Mouse (Mus musculus): ENCODE data around the gene Etv2. TPM values are rescaled to one million over a fixed set of nuclear protein-coding genes. Genes with fewer than 3 reads are reported as not detected.
A peak's percentile ranks its signal among the peaks of the same experiment; 100 is the strongest.

The Etv2 gene
- polyA plus RNA-seq, 1 experiment from 2014 or later = 0.19 TPM

GRCm38 (mm10) chr7:30586455-30587020 is 49.1 kb downstream of the Etv2 start:
- H3K27me3 ChIP-seq (ENCODE audit: control insufficient read depth, insufficient read depth, low read length) = no peaks in the 10 kb centered on the region
- H3K9me3 ChIP-seq (ENCODE audit: control insufficient read depth, low read length) = no peaks in the 10 kb centered on the region
- WGBS = 91% methylated on average over 28 of the region's 28 CpGs
- peaks cover 3 to 15% of the 10 kb centered on the region in 2 experiments; a peak in 3 of 4 replicates for H3K4me1 ChIP-seq (ENCODE audit: control insufficient read depth in 2 of 2, insufficient read depth in 2 of 2, low read length in 2 of 2)
- peak overlapping the region; percentile 97 for H3K4me2 ChIP-seq (ENCODE audit: low read length)
- ATAC-seq (ENCODE audit: insufficient number of reproducible peaks, insufficient read depth, low FRiP score, low read depth) = no peak
- H3K9ac ChIP-seq (ENCODE audit: low read length) = no peak overlapping the region
- no peak overlapping the region for H3K27ac ChIP-seq (replicated peaks in 1 of 2; ENCODE audit: control insufficient read depth in 1 of 2, insufficient read depth in 1 of 2, low read depth in 2 of 2, low read length in 2 of 2)
- H3K4me3 ChIP-seq (ENCODE audit: control insufficient read depth in 1 of 2, insufficient read depth in 1 of 2, low read depth in 1 of 2, low read length in 2 of 2) = no peak overlapping the region
- peaks cover 53% of the 10 kb centered on the region for H3K36me3 ChIP-seq (ENCODE audit: control insufficient read depth, insufficient read depth, low read length)

- Histone ChIP-seq H3K9me3 (ENCODE audit: control insufficient read depth, low read length) (no peaks in the 10 kb centered on the region), H3K27ac (replicated peaks in 1 of 2; ENCODE audit: control insufficient read depth in 1 of 2, insufficient read depth in 1 of 2, low read depth in 2 of 2, low read length in 2 of 2) (no peak overlapping the region), H3K4me2 (ENCODE audit: low read length) (no peak overlapping the region), H3K4me1 (ENCODE audit: control insufficient read depth in 2 of 2, insufficient read depth in 2 of 2, low read length in 2 of 2) (peaks cover 3 to 15% of the 10 kb centered on the region in 2 experiments; a peak in 3 of 4 replicates), H3K4me3 (ENCODE audit: control insufficient read depth in 1 of 2, insufficient read depth in 1 of 2, low read depth in 1 of 2, low read length in 2 of 2) (no peak overlapping the region), H3K36me3 (ENCODE audit: control insufficient read depth, insufficient read depth, low read length) (peaks cover 66% of the 10 kb centered on the region), H3K9ac (ENCODE audit: low read length) (no peak overlapping the region), H3K27me3 (ENCODE audit: control insufficient read depth, insufficient read depth, low read length) (no peaks in the 10 kb centered on the region)
- ATAC-seq (ENCODE audit: insufficient number of reproducible peaks, insufficient read depth, low FRiP score, low read depth) = no peak
- 98% methylated on average over 7 of the region's 7 CpGs for WGBS
These were observed 50.5 kb downstream of the Etv2 start for GRCm38 (mm10) chr7:30585170-30585569.

- Histone ChIP-seq H3K4me1 (ENCODE audit: control insufficient read depth in 2 of 2, insufficient read depth in 2 of 2, low read length in 2 of 2) (peaks cover 3 to 10% of the 10 kb centered on the region in 2 experiments; a peak in 3 of 4 replicates), H3K27me3 (ENCODE audit: control insufficient read depth, insufficient read depth, low read length) (no peaks in the 10 kb centered on the region), H3K27ac (replicated peaks in 1 of 2; ENCODE audit: control insufficient read depth in 1 of 2, insufficient read depth in 1 of 2, low read depth in 2 of 2, low read length in 2 of 2) (no peak overlapping the region), H3K4me2 (ENCODE audit: low read length) (no peak overlapping the region), H3K9ac (ENCODE audit: low read length) (no peak overlapping the region), H3K4me3 (ENCODE audit: control insufficient read depth in 1 of 2, insufficient read depth in 1 of 2, low read depth in 1 of 2, low read length in 2 of 2) (no peak overlapping the region), H3K9me3 (ENCODE audit: control insufficient read depth, low read length) (no peaks in the 10 kb centered on the region), H3K36me3 (ENCODE audit: control insufficient read depth, insufficient read depth, low read length) (peaks cover 75% of the 10 kb centered on the region)
- no peak for ATAC-seq (ENCODE audit: insufficient number of reproducible peaks, insufficient read depth, low FRiP score, low read depth)
- 88% methylated on average over 10 of the region's 10 CpGs for WGBS
These were observed 51.3 kb downstream of the Etv2 start for GRCm38 (mm10) chr7:30584339-30584738.

Small RNA genes lying within 50 kb of the gene (microRNA-seq; reads per million reads assigned to microRNA genes)
- gene Mir3569 = not detected

Other genes starting within 250 kb of the Etv2 start
- gene Tyrobp, start 222.1 kb downstream of the Etv2 start, polyA plus RNA-seq (2014; fragmentation: Nextera tagmentation; extraction: Ambion mirVana) = 37.1 and 44.5 TPM in 2 replicates
- 0.54 and 0.89 TPM in 2 replicates for gene Hcst, start 216.0 kb downstream of the Etv2 start, polyA plus RNA-seq (2014; fragmentation: Nextera tagmentation; extraction: Ambion mirVana)
- gene Nfkbid, start 214.1 kb downstream of the Etv2 start, polyA plus RNA-seq (2014; fragmentation: Nextera tagmentation; extraction: Ambion mirVana) = 1.00 and 1.1 TPM in 2 replicates
- gene Aplp1, start 190.3 kb downstream of the Etv2 start, polyA plus RNA-seq (2014; fragmentation: Nextera tagmentation; extraction: Ambion mirVana) = 14.7 and 21.2 TPM in 2 replicates
- 0.05 and 0.26 TPM in 2 replicates for gene Kirrel2, start 178.2 kb downstream of the Etv2 start, polyA plus RNA-seq (2014; fragmentation: Nextera tagmentation; extraction: Ambion mirVana)
- gene Nphs1, start 177.5 kb downstream of the Etv2 start, polyA plus RNA-seq (2014; fragmentation: Nextera tagmentation; extraction: Ambion mirVana) = 0.08 and 0.14 TPM in 2 replicates
- gene Prodh2, start 142.2 kb downstream of the Etv2 start, polyA plus RNA-seq (2014; fragmentation: Nextera tagmentation; extraction: Ambion mirVana) = not detected in 2 replicates
- gene Arhgap33, start 100.8 kb downstream of the Etv2 start, polyA plus RNA-seq (2014; fragmentation: Nextera tagmentation; extraction: Ambion mirVana) = 7.2 and 9.0 TPM in 2 replicates
- 141 and 155 TPM in 2 replicates for gene Hspb6, start 83.7 kb downstream of the Etv2 start, polyA plus RNA-seq (2014; fragmentation: Nextera tagmentation; extraction: Ambion mirVana)
- 11.0 and 11.6 TPM in 2 replicates for gene Proser3, start 83.6 kb downstream of the Etv2 start, polyA plus RNA-seq (2014; fragmentation: Nextera tagmentation; extraction: Ambion mirVana)
- gene Lin37, start 76.0 kb downstream of the Etv2 start, polyA plus RNA-seq (2014; fragmentation: Nextera tagmentation; extraction: Ambion mirVana) = 27.4 and 31.3 TPM in 2 replicates
- gene U2af1l4, start 72.6 kb downstream of the Etv2 start, polyA plus RNA-seq (2014; fragmentation: Nextera tagmentation; extraction: Ambion mirVana) = 110 and 115 TPM in 2 replicates
- gene Gm49396, start 72.5 kb downstream of the Etv2 start, polyA plus RNA-seq (2014; fragmentation: Nextera tagmentation; extraction: Ambion mirVana) = 5.0 and 5.3 TPM in 2 replicates
- 101 and 107 TPM in 2 replicates for gene Psenen, start 72.2 kb downstream of the Etv2 start, polyA plus RNA-seq (2014; fragmentation: Nextera tagmentation; extraction: Ambion mirVana)
- gene Igflr1, start 70.4 kb downstream of the Etv2 start, polyA plus RNA-seq (2014; fragmentation: Nextera tagmentation; extraction: Ambion mirVana) = 2.4 and 2.7 TPM in 2 replicates
- 8.0 and 9.7 TPM in 2 replicates for gene Kmt2b, start 47.1 kb downstream of the Etv2 start, polyA plus RNA-seq (2014; fragmentation: Nextera tagmentation; extraction: Ambion mirVana)
- gene Zbtb32, start 36.9 kb downstream of the Etv2 start, polyA plus RNA-seq (2014; fragmentation: Nextera tagmentation; extraction: Ambion mirVana) = 0.11 and 0.19 TPM in 2 replicates
- gene Upk1a, start 23.0 kb downstream of the Etv2 start, polyA plus RNA-seq (2014; fragmentation: Nextera tagmentation; extraction: Ambion mirVana) = 0.32 TPM in 1 of 2 replicates, not detected in the other
- 2,519 and 2,589 TPM in 2 replicates for gene Cox6b1, start 9.7 kb downstream of the Etv2 start, polyA plus RNA-seq (2014; fragmentation: Nextera tagmentation; extraction: Ambion mirVana)
- 72.5 and 75.5 TPM in 2 replicates for gene Rbm42, start 14.5 kb upstream of the Etv2 start, polyA plus RNA-seq (2014; fragmentation: Nextera tagmentation; extraction: Ambion mirVana)
- gene Haus5, start 29.1 kb upstream of the Etv2 start, polyA plus RNA-seq (2014; fragmentation: Nextera tagmentation; extraction: Ambion mirVana) = 26.1 and 27.6 TPM in 2 replicates
- gene Pmis2, start 35.8 kb upstream of the Etv2 start, polyA plus RNA-seq (2014; fragmentation: Nextera tagmentation; extraction: Ambion mirVana) = not detected in 2 replicates
- 1.3 and 2.8 TPM in 2 replicates for gene 2200002J24Rik, start 63.1 kb upstream of the Etv2 start, polyA plus RNA-seq (2014; fragmentation: Nextera tagmentation; extraction: Ambion mirVana)
- 0.22 and 0.42 TPM in 2 replicates for gene Atp4a, start 76.4 kb upstream of the Etv2 start, polyA plus RNA-seq (2014; fragmentation: Nextera tagmentation; extraction: Ambion mirVana)
- gene Tmem147, start 93.7 kb upstream of the Etv2 start, polyA plus RNA-seq (2014; fragmentation: Nextera tagmentation; extraction: Ambion mirVana) = 205 and 215 TPM in 2 replicates
- 0.43 and 0.44 TPM in 2 replicates for gene Gapdhs, start 107.8 kb upstream of the Etv2 start, polyA plus RNA-seq (2014; fragmentation: Nextera tagmentation; extraction: Ambion mirVana)
- gene Sbsn, start 115.6 kb upstream of the Etv2 start, polyA plus RNA-seq (2014; fragmentation: Nextera tagmentation; extraction: Ambion mirVana) = 0.57 and 0.84 TPM in 2 replicates
- 0.81 and 1.5 TPM in 2 replicates for gene Dmkn, start 127.9 kb upstream of the Etv2 start, polyA plus RNA-seq (2014; fragmentation: Nextera tagmentation; extraction: Ambion mirVana)
- gene Krtdap, start 152.0 kb upstream of the Etv2 start, polyA plus RNA-seq (2014; fragmentation: Nextera tagmentation; extraction: Ambion mirVana) = 1.1 TPM in 1 of 2 replicates, not detected in the other
- 0.16 TPM in 1 of 2 replicates, not detected in the other for gene Ffar2, start 187.9 kb upstream of the Etv2 start, polyA plus RNA-seq (2014; fragmentation: Nextera tagmentation; extraction: Ambion mirVana)
- gene Ffar3, start 220.3 kb upstream of the Etv2 start, polyA plus RNA-seq (2014; fragmentation: Nextera tagmentation; extraction: Ambion mirVana) = not detected in 2 replicates
- not detected in 2 replicates for gene Ffar1, start 225.7 kb upstream of the Etv2 start, polyA plus RNA-seq (2014; fragmentation: Nextera tagmentation; extraction: Ambion mirVana)
- gene Cd22, start 244.5 kb upstream of the Etv2 start, polyA plus RNA-seq (2014; fragmentation: Nextera tagmentation; extraction: Ambion mirVana) = 0.16 TPM in 1 of 2 replicates, not detected in the other